ENCODE assay signal across 22 mouse cellular contexts in genomic region chr5:125049481-125049880, GRCm38 (mm10). TPM values are rescaled to one million over a fixed set of nuclear protein-coding genes. Genes with fewer than 3 reads are reported as not detected.
A peak's percentile ranks its signal among the peaks of the same experiment; 100 is the strongest.
DNase-seq lines count a peak whose midpoint lies in the region; ATAC-seq lines count a peak whose summit lies in the region.
"Had no signal": no experiment of that assay in that cellular context is flagged by ENCODE, and none has a peak within 500 bp of the region (broad histone marks: within the 10 kb centered on the region; RNA-seq: fewer than 3 reads in every experiment).

No protein-coding gene starts in this region.

- no peak overlapping the region for H3K9ac ChIP-seq in midbrain, embryonic 11.5 days (ENCODE audit: low read length)
- H3K9ac ChIP-seq in liver, embryonic 12.5 days, result peak overlapping the region; percentile 49
- no peak overlapping the region for H3K9ac ChIP-seq in stomach, embryonic 15.5 days
- H3K9ac ChIP-seq: embryonic facial prominence, embryonic 15.5 days; forebrain, embryonic 13.5 days had no signal

- intact Hi-C loops in heart, postnatal 14 days (cut with DNase I), result no loop called here

- H3K4me3 ChIP-seq in heart, embryonic 10.5 days, result no peak overlapping the region
- H3K4me3 ChIP-seq in midbrain, embryonic 10.5 days, result no peak overlapping the region
- H3K4me3 ChIP-seq in midbrain, embryonic 11.5 days (ENCODE audit: low read depth, low read length), result no peak overlapping the region
- peak overlapping the region; percentile 19; the same call in 1 of the 2 replicates for H3K4me3 ChIP-seq in liver, embryonic 12.5 days
- no peak overlapping the region for H3K4me3 ChIP-seq in stomach, embryonic 15.5 days (replicated peaks)
- H3K4me3 ChIP-seq: embryonic facial prominence, embryonic 15.5 days; forebrain, embryonic 13.5 days; heart, adult 2 months had no signal

- H3K27me3 ChIP-seq in heart, embryonic 10.5 days (ENCODE audit: insufficient read depth, poor library complexity, severe bottlenecking), result no peaks in the 10 kb centered on the region
- no peaks in the 10 kb centered on the region for H3K27me3 ChIP-seq in midbrain, embryonic 10.5 days (ENCODE audit: low read depth, poor library complexity, severe bottlenecking)
- no peaks in the 10 kb centered on the region for H3K27me3 ChIP-seq in midbrain, embryonic 11.5 days (ENCODE audit: control insufficient read depth, insufficient read depth, low read length)
- no peaks in the 10 kb centered on the region for H3K27me3 ChIP-seq in liver, embryonic 12.5 days (replicated peaks)
- no peaks in the 10 kb centered on the region for H3K27me3 ChIP-seq in stomach, embryonic 15.5 days (replicated peaks)
- H3K27me3 ChIP-seq: CH12.LX; embryonic facial prominence, embryonic 15.5 days; forebrain, embryonic 13.5 days had no signal

- no peak overlapping the region for H3K4me2 ChIP-seq in midbrain, embryonic 11.5 days
- H3K4me2 ChIP-seq in liver, embryonic 12.5 days, result peak overlapping the region; percentile 60
- H3K4me2 ChIP-seq in stomach, embryonic 15.5 days, result no peak overlapping the region
- H3K4me2 ChIP-seq: embryonic facial prominence, embryonic 15.5 days; forebrain, embryonic 13.5 days had no signal

- ATAC-seq in midbrain, embryonic 11.5 days (ENCODE audit: low FRiP score), result no peak
- ATAC-seq in liver, embryonic 12.5 days, result peak; percentile 94
- ATAC-seq in stomach, embryonic 15.5 days (ENCODE audit: insufficient read depth, low FRiP score, low read depth), result peak; percentile 76
- ATAC-seq: forebrain, embryonic 13.5 days; hindbrain, postnatal 0 days had no signal

- peaks cover 75% of the 10 kb centered on the region for H3K4me1 ChIP-seq in heart, embryonic 10.5 days
- H3K4me1 ChIP-seq in midbrain, embryonic 10.5 days, result peaks cover 57% of the 10 kb centered on the region
- peaks cover 24% of the 10 kb centered on the region for H3K4me1 ChIP-seq in midbrain, embryonic 11.5 days (ENCODE audit: control insufficient read depth, insufficient read depth, low read length)
- H3K4me1 ChIP-seq in liver, embryonic 12.5 days, result peaks cover 80% of the 10 kb centered on the region
- peaks cover 11% of the 10 kb centered on the region for H3K4me1 ChIP-seq in stomach, embryonic 15.5 days

- H3K9me3 ChIP-seq in heart, embryonic 10.5 days, result no peaks in the 10 kb centered on the region
- H3K9me3 ChIP-seq in midbrain, embryonic 10.5 days (replicated peaks), result no peaks in the 10 kb centered on the region
- no peaks in the 10 kb centered on the region for H3K9me3 ChIP-seq in midbrain, embryonic 11.5 days (ENCODE audit: control insufficient read depth, low read length)
- H3K9me3 ChIP-seq in liver, embryonic 12.5 days (replicated peaks), result no peaks in the 10 kb centered on the region
- no peaks in the 10 kb centered on the region for H3K9me3 ChIP-seq in stomach, embryonic 15.5 days
- H3K9me3 ChIP-seq: embryonic facial prominence, embryonic 15.5 days; forebrain, embryonic 13.5 days had no signal

- peaks cover 81% of the 10 kb centered on the region for H3K36me3 ChIP-seq in heart, embryonic 10.5 days
- peaks cover 99% of the 10 kb centered on the region for H3K36me3 ChIP-seq in midbrain, embryonic 10.5 days
- H3K36me3 ChIP-seq in midbrain, embryonic 11.5 days (ENCODE audit: control insufficient read depth, insufficient read depth, low read length), result peaks cover 29% of the 10 kb centered on the region
- peaks cover 79% of the 10 kb centered on the region for H3K36me3 ChIP-seq in liver, embryonic 12.5 days
- H3K36me3 ChIP-seq in stomach, embryonic 15.5 days, result peaks cover 53% of the 10 kb centered on the region

- peak; percentile 93 for DNase-seq in heart, embryonic 10.5 days (ENCODE audit: low spot score)
- no peak for DNase-seq in heart, postnatal 14 days
- DNase-seq in midbrain, embryonic 10.5 days (ENCODE audit: low spot score), result no peak
- DNase-seq in midbrain, embryonic 11.5 days (ENCODE audit: low spot score, missing footprints), result no peak
- no peak for DNase-seq in kidney, adult 11 months
- no peak for DNase-seq in ovary, postnatal 36 days (ENCODE audit: low spot score)
- DNase-seq: adrenal gland, postnatal 14 days; cerebellum, adult 18-20 months; cerebellum, postnatal 36 days; gastrocnemius, postnatal 25 days; heart, adult 2 months; heart, postnatal 10 days; kidney, adult 9 months; kidney, postnatal 36 days; lung, adult 18-20 months had no signal

- 63% methylated on average over 4 of the region's 4 CpGs for WGBS in heart, embryonic 10.5 days
- WGBS in midbrain, embryonic 10.5 days, result 92% methylated on average over 4 of the region's 4 CpGs
- 92% methylated on average over 4 of the region's 4 CpGs for WGBS in midbrain, embryonic 11.5 days
- WGBS in liver, embryonic 12.5 days (ENCODE audit: insufficient replicate concordance), result 37% methylated on average over 4 of the region's 4 CpGs
- WGBS in stomach, embryonic 15.5 days, result 85% methylated on average over 4 of the region's 4 CpGs

- H3K27ac ChIP-seq in heart, embryonic 10.5 days, result peak overlapping the region; percentile 74
- H3K27ac ChIP-seq in midbrain, embryonic 10.5 days (replicated peaks), result 0 out of 2 replicates have a peak overlapping the region, but pooled peaks have one; percentile 52
- no peak overlapping the region for H3K27ac ChIP-seq in midbrain, embryonic 11.5 days (ENCODE audit: low read depth, low read length)
- H3K27ac ChIP-seq in liver, embryonic 12.5 days, result peak overlapping the region; percentile 88
- no peak overlapping the region for H3K27ac ChIP-seq in stomach, embryonic 15.5 days
- H3K27ac ChIP-seq: embryonic facial prominence, embryonic 15.5 days; forebrain, embryonic 13.5 days; heart, adult 2 months; hindbrain, postnatal 0 days had no signal

RNA-seq across cellular contexts. Expression of gene Rflna, which starts 46.5 kb away (rescaled TPM):
- polyA plus RNA-seq in heart, embryonic 10.5 days (2016; fragmentation: Nextera tagmentation; extraction: Ambion mirVana), result 1.1 and 2.6 TPM in 2 replicates
- under 1 TPM; 0.39 to 0.60 TPM for total RNA-seq in heart, postnatal 14 days (2021)
- polyA plus RNA-seq in midbrain, embryonic 10.5 days (2016; fragmentation: Nextera tagmentation; extraction: Ambion mirVana), result 6.8 TPM in 2 replicates
- polyA plus RNA-seq in midbrain, embryonic 11.5 days (2014; fragmentation: Nextera tagmentation; extraction: Ambion mirVana), result 4.0 and 4.4 TPM in 2 replicates
- polyA plus RNA-seq in liver, embryonic 12.5 days (2016; fragmentation: Nextera tagmentation; extraction: Ambion mirVana), result 0.45 and 0.69 TPM in 2 replicates
- 3.6 and 4.4 TPM in 2 replicates for polyA plus RNA-seq in stomach, embryonic 15.5 days (2015; fragmentation: Nextera tagmentation; extraction: Ambion mirVana)
- total RNA-seq: MEL had no signal

Comparison
In these comparisons a context has a peak if more than half of its experiments do, and no peak if none do; other contexts are left out.
1. H3K27ac ChIP-seq: peak in heart, embryonic 10.5 days (single experiment), midbrain, embryonic 10.5 days (single experiment) and liver, embryonic 12.5 days (single experiment); none in midbrain, embryonic 11.5 days (single experiment) and stomach, embryonic 15.5 days (single experiment).